Mouse (Mus musculus): ENCODE data around the gene Kif5c. TPM values are rescaled to one million over a fixed set of nuclear protein-coding genes. Genes with fewer than 3 reads are reported as not detected.
A peak's percentile ranks its signal among the peaks of the same experiment; 100 is the strongest.

Gene Kif5c
- polyA plus RNA-seq, 1 experiment from 2014 or later, result 1.0 TPM

DNA sequence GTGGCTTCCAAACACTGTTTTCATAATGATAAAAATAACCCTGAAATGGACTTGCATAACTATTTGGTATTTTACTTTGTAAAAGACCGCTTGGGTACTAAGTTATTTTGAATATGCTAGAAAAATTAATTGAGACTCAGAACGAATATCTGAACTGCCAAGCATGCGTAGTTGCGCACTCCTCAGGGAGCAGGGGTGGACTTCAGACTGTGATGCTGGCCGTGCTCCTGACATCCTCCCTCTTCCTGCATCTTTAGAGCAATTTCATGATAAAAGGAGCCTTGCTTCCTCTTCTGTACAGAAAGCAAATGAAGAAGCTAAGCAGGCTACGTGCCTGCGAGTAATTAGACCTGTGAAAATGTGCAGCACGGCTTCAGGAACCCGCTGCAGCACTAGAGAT lies 101.2 kb downstream of the Kif5c start:
- no peak for TF ChIP-seq CTCF (IDR thresholded peaks at IDR 0.05; ENCODE audit: low read depth)
- Histone ChIP-seq H3K27me3 (ENCODE audit: insufficient read depth, low read length) (no peaks in the 10 kb centered on the region), H3K4me3 (ENCODE audit: low read depth, low read length) (no peak overlapping the region), H3K9me3 (ENCODE audit: low read depth, low read length) (no peaks in the 10 kb centered on the region), H3K4me2 (peak overlapping the region; percentile 30), H3K27ac (ENCODE audit: low read depth) (no peak overlapping the region), H3K4me1 (ENCODE audit: insufficient read depth) (no peaks in the 10 kb centered on the region), H3K9ac (no peak overlapping the region), H3K36me3 (ENCODE audit: insufficient read depth) (no peaks in the 10 kb centered on the region)
- DNase-seq, result peak; percentile 44
- 35% methylated on average over 9 of the region's 9 CpGs for WGBS
- ATAC-seq (ENCODE audit: insufficient read depth), result no peak

DNA sequence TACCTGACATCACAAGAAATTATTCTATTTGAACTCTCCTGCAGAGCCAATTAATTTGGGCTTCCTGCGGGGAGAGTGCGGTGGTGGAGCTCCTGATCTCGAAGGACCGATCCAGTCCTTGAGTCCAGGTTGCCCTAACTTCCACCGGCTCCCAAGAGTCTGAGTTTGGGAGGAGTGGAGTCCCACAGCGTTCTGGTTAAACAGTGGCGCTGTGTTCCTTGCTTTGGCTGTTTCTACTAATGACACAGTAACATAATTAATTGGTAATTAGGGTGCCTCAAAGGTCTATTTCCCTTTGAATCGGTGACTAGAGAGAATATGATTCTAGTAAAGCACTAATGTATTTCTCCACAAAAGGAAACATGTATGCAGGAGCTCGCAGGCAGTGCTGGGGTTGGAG lies 103.2 kb downstream of the Kif5c start:
- H3K36me3 ChIP-seq (ENCODE audit: insufficient read depth), result no peaks in the 10 kb centered on the region
- H3K9ac ChIP-seq, result no peak overlapping the region
- DNase-seq, result no peak
- no peaks in the 10 kb centered on the region for H3K4me1 ChIP-seq (ENCODE audit: insufficient read depth)
- no peak overlapping the region for H3K4me2 ChIP-seq
- H3K27me3 ChIP-seq (ENCODE audit: insufficient read depth, low read length), result no peaks in the 10 kb centered on the region
- ATAC-seq (ENCODE audit: insufficient read depth), result no peak
- no peak overlapping the region for H3K27ac ChIP-seq (ENCODE audit: low read depth)
- TF ChIP-seq CTCF (IDR thresholded peaks at IDR 0.05; ENCODE audit: low read depth), result no peak
- WGBS, result 71% methylated on average over 9 of the region's 9 CpGs
- H3K9me3 ChIP-seq (ENCODE audit: low read depth, low read length), result no peaks in the 10 kb centered on the region
- H3K4me3 ChIP-seq (ENCODE audit: low read depth, low read length), result no peak overlapping the region

DNA sequence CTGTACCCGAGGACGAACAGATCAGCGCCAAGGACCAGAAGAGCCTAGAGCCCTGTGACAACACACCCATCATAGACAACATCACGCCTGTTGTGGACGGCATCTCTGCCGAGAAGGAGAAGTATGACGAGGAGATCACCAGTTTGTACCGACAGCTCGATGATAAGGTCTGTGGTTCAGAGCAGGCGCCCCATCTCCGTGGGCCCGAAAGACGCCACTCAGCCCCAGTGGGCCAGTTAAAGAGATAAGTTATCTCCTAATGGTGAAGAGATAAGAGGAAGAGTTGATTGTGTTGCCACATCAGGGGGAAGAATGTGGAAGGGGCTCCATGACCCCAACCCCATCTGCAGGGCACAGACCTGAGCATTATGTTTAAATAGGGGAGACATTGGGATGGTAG lies 103.9 kb downstream of the Kif5c start:
- ATAC-seq (ENCODE audit: insufficient read depth) (no peak), DNase-seq (no peak)
- Histone ChIP-seq H3K4me2 (no peak overlapping the region), H3K27me3 (ENCODE audit: insufficient read depth, low read length) (no peaks in the 10 kb centered on the region), H3K4me1 (ENCODE audit: insufficient read depth) (no peaks in the 10 kb centered on the region), H3K36me3 (ENCODE audit: insufficient read depth) (no peaks in the 10 kb centered on the region), H3K27ac (ENCODE audit: low read depth) (no peak overlapping the region), H3K4me3 (ENCODE audit: low read depth, low read length) (no peak overlapping the region), H3K9me3 (ENCODE audit: low read depth, low read length) (no peaks in the 10 kb centered on the region), H3K9ac (no peak overlapping the region)
- no peak for TF ChIP-seq CTCF (IDR thresholded peaks at IDR 0.05; ENCODE audit: low read depth)
- WGBS, result 56% methylated on average over 13 of the region's 13 CpGs

DNA sequence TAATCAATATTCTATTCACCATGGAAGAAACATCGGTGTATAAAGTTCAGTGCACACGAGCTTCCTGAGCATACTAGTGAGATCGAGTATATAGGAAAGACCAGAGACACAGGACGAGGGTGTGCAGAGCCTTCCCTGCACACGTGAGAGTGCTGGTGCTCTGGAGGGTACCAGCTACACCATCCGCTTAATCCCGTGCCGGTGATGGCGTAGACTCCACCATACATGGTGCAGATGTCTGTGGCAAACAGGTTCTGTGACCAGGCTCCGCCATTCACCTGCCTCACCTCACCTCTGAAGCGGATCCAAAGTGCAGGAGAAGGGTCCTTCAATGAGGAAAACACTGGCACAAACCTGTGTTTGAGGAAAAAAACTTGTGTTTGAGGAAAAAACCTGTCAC lies 107.6 kb downstream of the Kif5c start:
- 84% methylated on average over 11 of the region's 11 CpGs for WGBS
- H3K9ac ChIP-seq, result no peak overlapping the region
- DNase-seq, result no peak
- H3K9me3 ChIP-seq (ENCODE audit: low read depth, low read length), result no peaks in the 10 kb centered on the region
- H3K4me3 ChIP-seq (ENCODE audit: low read depth, low read length), result no peak overlapping the region
- H3K27me3 ChIP-seq (ENCODE audit: insufficient read depth, low read length), result no peaks in the 10 kb centered on the region
- H3K36me3 ChIP-seq (ENCODE audit: insufficient read depth), result no peaks in the 10 kb centered on the region
- no peaks in the 10 kb centered on the region for H3K4me1 ChIP-seq (ENCODE audit: insufficient read depth)
- H3K27ac ChIP-seq (ENCODE audit: low read depth), result no peak overlapping the region
- no peak for TF ChIP-seq CTCF (IDR thresholded peaks at IDR 0.05; ENCODE audit: low read depth)
- peak; percentile 50 for ATAC-seq (ENCODE audit: insufficient read depth)
- no peak overlapping the region for H3K4me2 ChIP-seq

DNA sequence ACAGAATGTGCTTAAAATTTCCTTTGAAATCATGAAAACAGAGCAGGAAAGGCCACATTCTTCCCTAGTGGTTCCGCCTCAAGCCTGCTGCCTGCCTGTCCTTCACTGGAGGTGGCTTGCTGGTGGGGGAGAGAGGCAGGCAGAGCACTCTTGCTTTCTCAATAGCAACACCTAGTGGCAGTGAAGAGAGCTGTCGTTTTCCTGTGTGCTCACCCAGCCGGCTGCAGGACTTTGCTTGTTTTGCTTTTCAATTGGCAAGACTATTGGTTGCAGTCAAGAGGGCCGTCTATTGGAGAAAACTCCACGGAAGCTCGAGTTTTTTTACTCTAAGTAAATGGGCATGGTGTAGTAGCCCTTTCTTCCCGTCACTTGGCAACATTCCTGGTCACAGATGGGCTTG lies 108.1 kb downstream of the Kif5c start:
- WGBS, result 8% methylated on average over 7 of the region's 7 CpGs
- ATAC-seq (ENCODE audit: insufficient read depth), result peak; percentile 88
- peak overlapping the region; percentile 26; the same call in 1 of the 2 replicates for H3K4me2 ChIP-seq

DNA sequence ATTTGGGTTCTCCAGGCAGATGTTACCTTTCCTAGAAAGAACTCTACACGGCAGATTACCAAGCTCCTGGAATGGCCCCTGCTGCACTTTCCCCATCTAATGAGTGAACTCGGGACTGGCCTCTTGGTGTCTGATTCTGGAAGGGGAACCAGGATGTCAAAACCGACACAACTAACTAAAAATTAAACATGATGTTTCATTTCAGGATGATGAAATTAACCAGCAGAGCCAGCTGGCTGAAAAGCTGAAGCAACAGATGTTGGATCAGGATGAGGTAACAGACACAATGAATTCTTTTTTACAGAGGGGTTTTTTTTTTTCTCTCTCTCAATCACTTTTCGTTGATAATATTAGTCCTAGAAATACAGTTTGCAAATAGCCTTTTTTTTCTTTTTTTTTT lies 108.6 kb downstream of the Kif5c start:
- no peak for TF ChIP-seq CTCF (IDR thresholded peaks at IDR 0.05; ENCODE audit: low read depth)
- no peak overlapping the region for H3K4me3 ChIP-seq (ENCODE audit: low read depth, low read length)
- no peak for DNase-seq
- no peak overlapping the region for H3K27ac ChIP-seq (ENCODE audit: low read depth)
- no peaks in the 10 kb centered on the region for H3K27me3 ChIP-seq (ENCODE audit: insufficient read depth, low read length)
- no peaks in the 10 kb centered on the region for H3K36me3 ChIP-seq (ENCODE audit: insufficient read depth)
- ATAC-seq (ENCODE audit: insufficient read depth), result no peak
- H3K9me3 ChIP-seq (ENCODE audit: low read depth, low read length), result no peaks in the 10 kb centered on the region
- H3K9ac ChIP-seq, result no peak overlapping the region
- no peaks in the 10 kb centered on the region for H3K4me1 ChIP-seq (ENCODE audit: insufficient read depth)
- H3K4me2 ChIP-seq, result peak overlapping the region; percentile 26; the same call in 1 of the 2 replicates
- WGBS, result 66% methylated on average over 4 of the region's 4 CpGs

More for the DNA sequence above, 108.1 kb downstream of the Kif5c start:
- Histone ChIP-seq H3K9ac (no peak overlapping the region), H3K36me3 (ENCODE audit: insufficient read depth) (no peaks in the 10 kb centered on the region), H3K9me3 (ENCODE audit: low read depth, low read length) (no peaks in the 10 kb centered on the region), H3K4me3 (ENCODE audit: low read depth, low read length) (no peak overlapping the region), H3K4me1 (ENCODE audit: insufficient read depth) (no peaks in the 10 kb centered on the region), H3K27ac (ENCODE audit: low read depth) (no peak overlapping the region), H3K27me3 (ENCODE audit: insufficient read depth, low read length) (no peaks in the 10 kb centered on the region)
- peak; percentile 91 for DNase-seq
- peak; percentile 91 for TF ChIP-seq CTCF (IDR thresholded peaks at IDR 0.05; ENCODE audit: low read depth)

DNA sequence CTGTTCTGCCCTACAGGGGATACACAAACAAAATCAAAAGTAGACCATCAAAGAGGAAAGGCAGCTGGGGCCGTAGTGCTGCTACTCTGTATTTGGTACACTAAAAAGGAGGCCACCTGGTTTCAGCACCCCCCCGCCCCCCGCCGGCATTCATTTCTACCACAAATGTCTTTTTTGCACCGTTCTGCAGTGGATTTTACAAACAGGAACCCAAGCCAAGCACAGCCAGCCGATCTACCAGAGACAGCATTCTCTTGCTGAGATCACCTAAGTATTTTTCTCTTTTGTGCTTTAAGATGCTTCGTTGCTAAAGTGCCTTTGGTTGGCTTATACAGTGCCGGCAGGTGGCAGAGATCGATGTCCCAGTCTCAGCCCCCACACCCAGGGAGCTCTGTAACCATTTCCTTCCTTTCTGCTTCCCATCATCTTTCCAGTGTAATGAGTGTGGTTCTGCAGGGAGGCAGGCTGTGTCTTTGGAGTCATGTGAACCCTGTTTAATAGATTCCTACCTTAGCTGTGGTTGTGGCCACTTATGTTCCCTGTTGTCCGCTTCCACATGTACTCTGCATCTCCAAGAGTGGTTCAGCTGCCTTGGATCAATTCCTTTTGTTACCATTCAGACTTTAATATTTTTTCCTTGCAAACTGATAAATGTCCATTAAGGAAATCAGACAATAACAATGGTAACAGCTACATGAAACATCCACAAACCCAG lies 110.0 kb downstream of the Kif5c start:
- WGBS, result 90% methylated on average over 10 of the region's 10 CpGs

More for the DNA sequence above, 110.0 kb downstream of the Kif5c start:
- Histone ChIP-seq H3K4me2 (no peak overlapping the region), H3K4me1 (ENCODE audit: insufficient read depth) (no peaks in the 10 kb centered on the region), H3K36me3 (ENCODE audit: insufficient read depth) (no peaks in the 10 kb centered on the region), H3K27ac (ENCODE audit: low read depth) (no peak overlapping the region), H3K9ac (no peak overlapping the region), H3K4me3 (ENCODE audit: low read depth, low read length) (no peak overlapping the region), H3K27me3 (ENCODE audit: insufficient read depth, low read length) (no peaks in the 10 kb centered on the region), H3K9me3 (ENCODE audit: low read depth, low read length) (no peaks in the 10 kb centered on the region)
- no peak for ATAC-seq (ENCODE audit: insufficient read depth)
- TF ChIP-seq CTCF (IDR thresholded peaks at IDR 0.05; ENCODE audit: low read depth), result no peak
- DNase-seq, result no peak
